Mouse (Mus musculus): ENCODE data around the gene Grm8.

DNA sequence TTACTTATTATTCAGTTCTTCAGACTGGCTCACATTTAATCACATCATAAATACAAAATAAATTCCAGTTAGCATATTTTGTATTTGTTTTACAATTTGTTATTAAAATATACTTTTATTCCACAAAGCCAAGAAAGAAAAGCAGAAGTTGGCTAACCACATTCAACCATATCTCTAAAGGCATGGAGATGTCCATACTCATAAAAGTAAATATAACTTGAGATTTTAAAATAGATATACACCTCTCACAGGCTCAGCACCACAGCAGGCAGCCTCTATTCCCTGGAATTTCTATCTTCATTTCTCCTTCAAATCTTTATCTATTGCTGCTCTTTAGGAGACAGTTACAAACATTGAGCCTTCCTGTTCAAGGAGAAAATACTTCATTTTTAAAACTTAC is 774.5 kb downstream of the Grm8 start:
- TF ChIP-seq EP300 (IDR thresholded peaks at IDR 0.05; ENCODE audit: low read depth) (no peak), CTCF (IDR thresholded peaks at IDR 0.05; ENCODE audit: low read depth) (no peak)
